Comparison of ENCODE assay signal across 15 mouse cellular contexts in the genomic region with DNA sequence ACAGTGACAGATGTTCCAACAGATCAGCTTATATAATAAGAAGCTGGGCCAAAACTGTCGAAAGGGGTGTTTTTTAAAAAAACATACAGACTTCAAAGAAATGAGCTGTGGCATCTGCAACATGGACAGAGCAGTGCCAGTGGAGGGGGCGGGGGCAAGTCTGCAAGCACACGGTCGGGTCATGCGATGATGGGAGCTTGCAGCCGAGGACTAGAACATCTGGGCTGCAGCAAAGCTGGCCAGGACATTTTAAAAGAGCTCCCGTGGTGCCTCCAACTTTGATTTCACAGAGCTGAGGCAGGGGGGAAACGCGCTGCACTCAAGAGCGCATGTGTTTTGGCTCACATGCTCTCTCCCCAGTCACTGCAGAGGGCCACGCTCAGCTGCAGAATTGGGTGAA. TPM values are rescaled to one million over a fixed set of nuclear protein-coding genes. Genes with fewer than 3 reads are reported as not detected.
DNase-seq lines count a peak whose midpoint lies in the region; ATAC-seq and TF ChIP-seq lines count a peak whose summit lies in the region.
"Had no signal": no experiment of that assay in that cellular context is flagged by ENCODE, and none has a peak within 500 bp of the region (broad histone marks: within the 10 kb centered on the region; RNA-seq: fewer than 3 reads in every experiment).

No protein-coding gene starts in this region.

- no peak for ATAC-seq in kidney, postnatal 0 days (replicated peaks; ENCODE audit: low FRiP score, low read depth)
- ATAC-seq in neural tube, embryonic 15.5 days (ENCODE audit: low FRiP score), result no peak

- no peak overlapping the region for H3K9ac ChIP-seq in kidney, postnatal 0 days (ENCODE audit: low read depth, low read length)
- H3K9ac ChIP-seq in neural tube, embryonic 15.5 days (replicated peaks), result no peak overlapping the region
- H3K9ac ChIP-seq: heart, embryonic 12.5 days; hindbrain, embryonic 13.5 days had no signal

- no peak overlapping the region for H3K27ac ChIP-seq in kidney, postnatal 0 days
- no peak overlapping the region for H3K27ac ChIP-seq in neural tube, embryonic 15.5 days (replicated peaks)
- H3K27ac ChIP-seq: hindbrain, embryonic 13.5 days; layer of hippocampus, adult 2 months had no signal

- H3K9me3 ChIP-seq in kidney, postnatal 0 days (replicated peaks; ENCODE audit: low read length), result no peaks in the 10 kb centered on the region
- H3K9me3 ChIP-seq in neural tube, embryonic 15.5 days (replicated peaks), result no peaks in the 10 kb centered on the region
- H3K9me3 ChIP-seq: heart, embryonic 12.5 days; hindbrain, embryonic 13.5 days had no signal

- no peaks in the 10 kb centered on the region for H3K36me3 ChIP-seq in kidney, postnatal 0 days (ENCODE audit: insufficient read depth, low read length)
- H3K36me3 ChIP-seq in neural tube, embryonic 15.5 days, result no peaks in the 10 kb centered on the region
- H3K36me3 ChIP-seq: heart, embryonic 12.5 days; hindbrain, embryonic 13.5 days had no signal

- no peaks in the 10 kb centered on the region for H3K27me3 ChIP-seq in kidney, postnatal 0 days (ENCODE audit: insufficient read depth, low read length)
- no peaks in the 10 kb centered on the region for H3K27me3 ChIP-seq in neural tube, embryonic 15.5 days (replicated peaks)
- H3K27me3 ChIP-seq: heart, embryonic 12.5 days; hindbrain, embryonic 13.5 days had no signal

- H3K4me3 ChIP-seq in kidney, postnatal 0 days (replicated peaks; ENCODE audit: low read depth, low read length), result no peak overlapping the region
- H3K4me3 ChIP-seq in neural tube, embryonic 15.5 days (replicated peaks), result no peak overlapping the region
- H3K4me3 ChIP-seq: heart, embryonic 12.5 days; hindbrain, embryonic 13.5 days; layer of hippocampus, adult 2 months had no signal

- H3K4me2 ChIP-seq in kidney, postnatal 0 days (ENCODE audit: low read length), result peak overlapping the region; percentile 3; the same call in 1 of the 2 replicates
- H3K4me2 ChIP-seq in neural tube, embryonic 15.5 days, result no peak overlapping the region
- H3K4me2 ChIP-seq: heart, embryonic 12.5 days; hindbrain, embryonic 13.5 days had no signal

- TF ChIP-seq CTCF in kidney, postnatal 0 days (IDR thresholded peaks at IDR 0.05; ENCODE audit: low read depth), result no peak

- peak; percentile 4 for DNase-seq in adrenal gland, postnatal 14 days
- DNase-seq in adrenal gland, adult 18-20 months (ENCODE audit: low spot score in 2 of 2), result no peak
- no peak for DNase-seq in kidney, postnatal 0 days (ENCODE audit: low spot score)
- no peak for DNase-seq in kidney, adult 18-20 months
- DNase-seq in neural tube, embryonic 10.5 days (ENCODE audit: extremely low spot score, low spot score), result peak; percentile 37
- DNase-seq in mesoderm, embryonic 11.5 days (ENCODE audit: low read depth, low spot score), result peak; percentile 65
- DNase-seq in left cerebral cortex, adult 8-10 months (ENCODE audit: low spot score in 2 of 2), result no peak
- DNase-seq: adrenal gland, postnatal 36 days; cerebellum, adult 11-12 months; right cerebral cortex, adult 18-20 months; thymus, postnatal 14 days had no signal

- WGBS in kidney, postnatal 0 days, result 41% methylated on average over 11 of the region's 11 CpGs
- 69% methylated on average over 11 of the region's 11 CpGs for WGBS in neural tube, embryonic 15.5 days

- no peaks in the 10 kb centered on the region; the same call in 1 of the 2 replicates for H3K4me1 ChIP-seq in kidney, postnatal 0 days (replicated peaks; ENCODE audit: insufficient read depth, low read length)
- no peaks in the 10 kb centered on the region for H3K4me1 ChIP-seq in neural tube, embryonic 15.5 days
- H3K4me1 ChIP-seq: hindbrain, embryonic 13.5 days had no signal

RNA-seq across cellular contexts. Expression of a gene that starts 48.8 kb away (rescaled TPM):
- total RNA-seq in adrenal gland, postnatal 14 days (2021), result 3.0 and 3.3 TPM in 2 replicates
- total RNA-seq in adrenal gland, adult 18-20 months (2021), result 1 to 10 TPM in 1 of 2 experiments, under 1 TPM in 1; 0.70 to 1.4 TPM
- polyA plus RNA-seq in kidney, postnatal 0 days (2015; fragmentation: Nextera tagmentation; extraction: Ambion mirVana), result 0.84 and 0.89 TPM in 2 replicates
- 0.87 and 0.98 TPM in 2 replicates for polyA plus RNA-seq in neural tube, embryonic 15.5 days (2015; fragmentation: Nextera tagmentation; extraction: Ambion mirVana)
- total RNA-seq in left cerebral cortex, adult 8-10 months (2022), result 1 to 10 TPM; 1.8 to 2.4 (median 2.1) TPM

Comparison
In these comparisons a context has a peak if more than half of its experiments do, and no peak if none do; other contexts are left out.
1. DNase-seq: peak in adrenal gland, postnatal 14 days (single experiment), neural tube, embryonic 10.5 days (single experiment) and mesoderm, embryonic 11.5 days (single experiment); none in adrenal gland, adult 18-20 months (0 of 2), kidney, postnatal 0 days (single experiment), kidney, adult 18-20 months (single experiment) and left cerebral cortex, adult 8-10 months (0 of 2).